Mouse (Mus musculus) hindbrain, embryonic 13.5 days (tissue): ENCODE measurements around the gene Sox13. TPM values are rescaled to one million over a fixed set of nuclear protein-coding genes. Genes with fewer than 3 reads are reported as not detected.
A peak's percentile ranks its signal among the peaks of the same experiment; 100 is the strongest.

Source experiments
- ATAC-seq: fragments of 200-750 bp; cut with Nextera tagmentation; 2 replicates; pipeline ENCODE4 v1.8.0; 2017; ENCODE audit warnings: moderate TSS enrichment; ENCODE audit not compliant: low FRiP score
- H3K27ac ChIP-seq: fragments of 300-500 bp; sonication (generic); 2 replicates; pipeline ENCODE4 v1.5.1; 2015; ENCODE audit warnings: inconsistent platforms, mild to moderate bottlenecking, moderate library complexity
- H3K27me3 ChIP-seq: fragments of 300-500 bp; sonication (generic); 2 replicates; pipeline ENCODE4 v1.6.1; 2015; ENCODE audit warnings: mild to moderate bottlenecking, inconsistent platforms
- H3K36me3 ChIP-seq: fragments of 300-500 bp; sonication (generic); 2 replicates; pipeline ENCODE4 v1.6.1; 2015; ENCODE audit warnings: mild to moderate bottlenecking, inconsistent platforms
- H3K4me1 ChIP-seq: fragments of 300-500 bp; sonication (generic); replicated peaks from 2 replicates; pipeline ENCODE4 v1.6.1; 2015; ENCODE audit warnings: inconsistent platforms
- H3K4me2 ChIP-seq: fragments of 300-500 bp; sonication (generic); 2 replicates; pipeline ENCODE4 v1.6.1; 2015; ENCODE audit warnings: inconsistent platforms, mild to moderate bottlenecking, moderate library complexity
- H3K4me3 ChIP-seq: fragments of 300-500 bp; sonication (generic); 2 replicates; pipeline ENCODE4 v1.5.1; 2015; ENCODE audit warnings: mild to moderate bottlenecking, inconsistent platforms
- H3K9ac ChIP-seq: fragments of 300-500 bp; sonication (generic); 2 replicates; pipeline ENCODE4 v1.6.1; 2015; ENCODE audit warnings: mild to moderate bottlenecking, inconsistent platforms
- H3K9me3 ChIP-seq: fragments of 300-500 bp; sonication (generic); 2 replicates; pipeline ENCODE4 v1.6.1; 2016; ENCODE audit warnings: inconsistent platforms
- WGBS: fragments of 180-500 bp; shearing (Covaris S2); methylation state at CpG from one replicate; pipeline ENCODE4 v1.1.7; 2015; 5-methylcytosine and 5-hydroxymethylcytosine counted together
- polyA plus RNA-seq: library from polyadenylated mRNA; unstranded; fragments of >200 nt; fragmentation: Nextera tagmentation; extraction: Ambion mirVana; gene quantifications from 2 replicates; pipeline ENCODE4 v1.2.1, GENCODE M21; 2015

The Sox13 gene
- polyA plus RNA-seq, 1 experiment from 2014 or later: 8.0 TPM

DNA sequence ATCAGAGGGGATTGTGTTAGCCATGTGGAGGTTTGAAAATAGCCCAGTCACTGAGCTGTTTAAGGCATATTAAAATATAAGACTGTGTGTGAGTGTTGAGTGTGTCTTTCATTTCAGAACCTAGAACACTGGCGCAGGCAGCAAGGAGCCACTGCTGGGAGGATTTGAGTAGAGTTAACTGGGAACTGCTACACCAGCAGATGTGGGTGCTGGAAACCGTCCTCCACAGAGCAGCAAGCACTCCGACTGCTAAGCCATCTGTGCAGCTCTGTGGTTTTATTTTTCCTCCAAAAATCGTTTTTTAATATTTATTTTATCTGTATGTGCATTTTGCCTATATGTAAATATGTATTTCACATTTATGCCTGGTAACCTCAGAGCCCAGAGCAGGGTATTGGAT, 29.5 kb downstream of the Sox13 start:
- H3K9me3 ChIP-seq: no peaks in the 10 kb centered on the region
- 71% methylated on average over 4 of the region's 4 CpGs for WGBS
- no peak overlapping the region for H3K4me3 ChIP-seq
- no peak for ATAC-seq
- no peaks in the 10 kb centered on the region for H3K27me3 ChIP-seq
- no peak overlapping the region for H3K4me2 ChIP-seq
- H3K36me3 ChIP-seq: peaks cover 33% of the 10 kb centered on the region
- H3K4me1 ChIP-seq: peaks cover 24% of the 10 kb centered on the region
- H3K27ac ChIP-seq: no peak overlapping the region
- H3K9ac ChIP-seq: no peak overlapping the region

DNA sequence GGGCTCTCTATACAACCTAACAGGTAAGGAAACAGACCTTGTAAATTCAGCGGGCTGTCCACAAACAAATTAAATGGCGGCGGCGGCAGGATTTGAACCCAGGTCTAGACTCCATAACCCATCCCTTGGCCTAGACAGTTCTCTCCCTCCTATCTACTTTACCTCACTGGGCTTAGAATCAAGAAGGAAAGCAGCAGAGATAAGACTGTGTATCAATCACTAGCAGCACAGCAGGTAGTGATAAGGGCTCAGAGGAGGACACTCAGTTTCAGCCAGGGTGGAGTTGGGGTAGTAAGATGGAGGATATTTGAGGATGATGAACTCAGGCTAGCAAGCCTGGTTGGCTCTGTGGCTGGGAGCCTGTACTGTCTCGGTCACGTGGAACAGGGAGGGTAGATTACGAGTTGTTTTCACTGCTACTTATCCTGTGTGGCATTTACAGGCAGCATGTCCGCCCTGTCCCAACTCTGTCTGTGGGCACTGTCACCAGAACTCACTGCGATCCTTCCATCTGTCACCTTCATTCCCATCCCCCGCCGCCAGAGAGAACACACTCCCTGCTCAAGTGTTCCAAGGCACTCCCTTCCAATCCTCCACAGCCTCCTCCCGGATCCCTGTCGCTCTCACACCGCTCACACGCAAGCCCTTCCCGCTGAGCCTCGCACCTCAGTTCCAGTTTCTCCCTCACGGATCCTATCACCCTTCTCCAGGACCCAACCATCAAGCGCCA, 36.5 kb downstream of the Sox13 start:
- no peaks in the 10 kb centered on the region for H3K9me3 ChIP-seq
- no peak for ATAC-seq
- H3K27me3 ChIP-seq: no peaks in the 10 kb centered on the region
- H3K4me2 ChIP-seq: no peak overlapping the region
- H3K36me3 ChIP-seq: peaks cover 61% of the 10 kb centered on the region
- no peak overlapping the region for H3K27ac ChIP-seq
- WGBS: 73% methylated on average over 19 of the region's 19 CpGs
- peaks cover 15% of the 10 kb centered on the region for H3K4me1 ChIP-seq
- H3K4me3 ChIP-seq: no peak overlapping the region
- peak overlapping the region; percentile 3; the same call in 1 of the 2 replicates for H3K9ac ChIP-seq

DNA sequence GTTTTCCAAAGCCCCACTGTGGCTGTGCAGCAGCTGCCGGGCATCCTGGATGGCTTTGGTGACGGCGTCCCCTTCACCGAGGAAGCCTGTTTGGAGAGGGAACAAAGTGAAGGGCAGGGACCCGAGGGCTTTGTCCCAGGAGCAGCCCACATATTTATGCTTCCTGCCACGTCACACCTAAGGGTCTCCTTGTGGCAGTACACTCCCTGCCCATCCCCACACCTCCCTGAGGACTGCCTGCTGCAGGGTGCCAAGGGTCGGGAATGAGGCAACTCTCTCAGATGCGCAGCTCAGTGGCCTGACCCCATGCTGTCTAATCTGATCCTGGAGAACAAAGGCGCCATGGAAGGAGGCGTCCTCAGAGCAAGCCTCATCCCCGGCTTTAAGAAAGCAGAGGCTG, 38.0 kb downstream of the Sox13 start:
- Histone ChIP-seq H3K36me3 (peaks cover 46% of the 10 kb centered on the region), H3K9ac (peak overlapping the region; percentile 58; the same call in 1 of the 2 replicates), H3K9me3 (no peaks in the 10 kb centered on the region), H3K27ac (peak overlapping the region; percentile 40; the same call in 1 of the 2 replicates), H3K27me3 (no peaks in the 10 kb centered on the region), H3K4me3 (no peak overlapping the region), H3K4me2 (no peak overlapping the region), H3K4me1 (peaks cover 21% of the 10 kb centered on the region)
- 0 out of 2 replicates have a peak, but pooled peaks have one; percentile 6 for ATAC-seq
- 33% methylated on average over 11 of the region's 11 CpGs for WGBS

DNA sequence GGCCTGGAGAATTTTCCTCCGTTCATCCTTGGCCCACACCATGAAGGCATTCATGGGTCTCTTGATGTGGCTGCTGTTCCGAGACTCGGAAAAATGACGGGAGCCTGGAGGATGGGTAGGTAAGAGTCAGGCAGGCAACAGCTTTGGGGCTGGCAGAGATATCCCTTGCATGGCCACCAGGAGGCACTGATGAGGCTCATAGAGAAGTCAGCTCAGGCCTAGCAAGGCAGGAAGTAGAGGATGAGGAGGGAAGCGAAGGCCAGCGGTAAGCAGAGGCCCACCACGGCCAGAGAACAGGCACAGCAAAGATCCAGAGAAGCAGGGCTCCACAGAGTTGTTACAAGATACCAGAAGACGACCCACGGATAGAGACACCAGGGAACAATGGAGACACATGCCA, 38.7 kb downstream of the Sox13 start:
- ATAC-seq: 0 out of 2 replicates have a peak, but pooled peaks have one; percentile 7

DNA sequence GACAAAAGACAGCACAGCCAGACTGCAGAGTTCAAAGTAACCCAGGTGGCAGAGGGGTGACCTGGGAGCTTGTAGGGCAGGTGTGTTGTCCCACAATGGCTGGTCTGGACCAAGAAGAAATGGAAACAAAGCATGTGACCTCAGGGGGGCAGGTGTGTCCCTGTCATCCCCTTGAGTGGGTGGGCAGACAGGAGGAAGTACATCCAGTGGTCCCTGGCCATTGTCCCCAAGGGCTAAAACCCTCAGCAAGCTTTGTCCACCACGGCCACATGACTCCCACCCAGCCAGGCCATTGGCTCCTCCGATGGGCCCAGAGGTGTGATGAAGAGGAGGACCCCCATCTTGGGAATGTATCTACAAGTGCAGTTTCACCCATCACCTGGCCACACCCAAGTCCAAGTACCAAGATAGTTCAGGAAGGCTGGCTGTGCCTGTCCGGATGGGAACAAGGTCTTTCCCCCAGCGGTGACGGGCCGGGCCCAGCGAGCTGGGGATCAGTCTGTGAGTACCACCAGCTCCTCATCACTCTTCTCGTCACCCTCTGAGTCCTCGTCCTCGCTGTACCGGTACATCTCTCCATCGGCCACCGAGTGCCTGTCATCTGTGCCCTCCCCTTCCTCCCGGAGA, 40.9 kb downstream of the Sox13 start:
- peak overlapping the region; percentile 79 for H3K27ac ChIP-seq
- peaks cover 31% of the 10 kb centered on the region for H3K4me1 ChIP-seq
- no peak overlapping the region for H3K4me3 ChIP-seq
- no peak for ATAC-seq
- H3K9me3 ChIP-seq: no peaks in the 10 kb centered on the region
- no peaks in the 10 kb centered on the region for H3K27me3 ChIP-seq
- H3K9ac ChIP-seq: no peak overlapping the region
- peaks cover 24% of the 10 kb centered on the region for H3K36me3 ChIP-seq
- no peak overlapping the region for H3K4me2 ChIP-seq
- 90% methylated on average over 14 of the region's 14 CpGs for WGBS

More for the DNA sequence above, 38.7 kb downstream of the Sox13 start:
- no peaks in the 10 kb centered on the region for H3K27me3 ChIP-seq
- H3K4me2 ChIP-seq: peak overlapping the region; percentile 25; the same call in 1 of the 2 replicates
- peak overlapping the region; percentile 58 for H3K9ac ChIP-seq
- H3K4me3 ChIP-seq: no peak overlapping the region
- 35% methylated on average over 9 of the region's 9 CpGs for WGBS
- no peaks in the 10 kb centered on the region for H3K9me3 ChIP-seq
- peak overlapping the region; percentile 40; the same call in 1 of the 2 replicates for H3K27ac ChIP-seq
- H3K36me3 ChIP-seq: peaks cover 39% of the 10 kb centered on the region
- H3K4me1 ChIP-seq: peaks cover 21% of the 10 kb centered on the region

- Histone ChIP-seq H3K4me2 (no peak overlapping the region), H3K36me3 (peaks cover 24% of the 10 kb centered on the region), H3K9ac (peak overlapping the region; percentile 46; the same call in 1 of the 2 replicates), H3K9me3 (no peaks in the 10 kb centered on the region), H3K27me3 (no peaks in the 10 kb centered on the region), H3K27ac (peak overlapping the region; percentile 79), H3K4me1 (peaks cover 31% of the 10 kb centered on the region), H3K4me3 (no peak overlapping the region)
- no peak for ATAC-seq
- 31% methylated on average over 12 of the region's 12 CpGs for WGBS
Measured at GRCm38 (mm10) chr1:133382552-133383155, 41.5 kb downstream of the Sox13 start.

GRCm38 (mm10) chr1:133382008-133382407, 42.2 kb downstream of the Sox13 start:
- Histone ChIP-seq H3K27ac (peak overlapping the region; percentile 79), H3K4me3 (no peak overlapping the region), H3K27me3 (no peaks in the 10 kb centered on the region), H3K4me1 (peaks cover 31% of the 10 kb centered on the region), H3K9ac (no peak overlapping the region), H3K9me3 (no peaks in the 10 kb centered on the region), H3K4me2 (no peak overlapping the region), H3K36me3 (peaks cover 26% of the 10 kb centered on the region)
- ATAC-seq: 0 out of 2 replicates have a peak, but pooled peaks have one; percentile 12
- 8% methylated on average over 9 of the region's 9 CpGs for WGBS

DNA sequence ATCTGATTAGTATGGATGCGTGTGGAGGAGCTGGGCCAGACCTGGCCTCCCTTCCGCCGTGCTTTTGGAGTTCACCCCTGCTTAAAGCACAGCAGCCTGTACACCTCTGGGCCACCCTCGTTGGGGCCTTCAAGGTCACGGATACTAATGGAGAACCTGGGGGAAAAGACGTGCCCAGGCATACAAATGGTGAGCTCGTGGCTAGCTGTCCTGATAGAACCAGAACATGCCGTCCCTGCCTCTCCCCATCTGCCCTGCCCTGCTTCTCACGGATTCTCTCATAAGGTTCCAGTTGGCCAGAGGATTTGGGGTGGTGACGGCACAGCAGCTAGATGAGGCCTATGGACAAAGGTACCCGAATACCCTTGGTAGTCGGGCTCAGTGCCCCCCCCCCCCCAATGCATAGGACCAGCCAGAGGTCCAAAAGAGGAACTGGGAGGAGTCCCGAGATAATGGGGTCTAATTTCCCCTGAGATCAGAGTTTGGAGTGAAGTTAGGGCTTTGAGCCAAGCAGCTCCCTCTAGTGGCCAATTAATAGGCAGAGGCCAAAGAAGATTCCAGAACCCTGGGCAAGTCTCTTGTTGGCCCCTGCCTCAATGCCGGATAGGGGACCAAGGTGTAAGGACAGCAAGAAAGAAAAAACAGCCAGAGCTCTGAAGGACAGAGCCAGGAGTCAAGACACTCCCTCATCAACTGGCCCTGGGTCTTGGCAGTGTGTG, 43.7 kb downstream of the Sox13 start:
- no peak overlapping the region for H3K27ac ChIP-seq
- ATAC-seq: no peak

DNA sequence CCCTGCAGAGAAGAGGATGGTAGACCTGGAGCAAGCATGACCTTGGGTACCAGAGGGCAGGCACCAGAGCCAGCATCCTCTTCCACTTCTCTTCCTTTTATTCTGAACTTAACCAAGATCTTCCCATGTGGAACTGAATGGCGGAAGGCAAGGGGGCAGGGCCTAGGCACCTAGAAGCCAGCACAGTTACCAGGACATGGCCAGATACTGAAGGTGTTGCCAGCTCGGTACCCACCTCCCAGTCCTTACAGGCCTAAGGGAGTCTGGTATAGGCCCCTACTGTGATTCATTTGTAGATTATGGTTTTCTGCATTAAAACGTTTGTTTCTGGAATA, 44.2 kb downstream of the Sox13 start:
- Histone ChIP-seq H3K27me3 (no peaks in the 10 kb centered on the region), H3K9ac (no peak overlapping the region), H3K4me3 (no peak overlapping the region), H3K9me3 (no peaks in the 10 kb centered on the region), H3K4me1 (peaks cover 25% of the 10 kb centered on the region), H3K27ac (no peak overlapping the region), H3K4me2 (no peak overlapping the region), H3K36me3 (peaks cover 23% of the 10 kb centered on the region)
- ATAC-seq: no peak
- WGBS: 73% methylated on average over 3 of the region's 3 CpGs

More for the DNA sequence above, 43.7 kb downstream of the Sox13 start:
- Histone ChIP-seq H3K36me3 (peaks cover 26% of the 10 kb centered on the region), H3K27me3 (no peaks in the 10 kb centered on the region), H3K9ac (no peak overlapping the region), H3K4me3 (no peak overlapping the region), H3K4me1 (peaks cover 24% of the 10 kb centered on the region), H3K9me3 (no peaks in the 10 kb centered on the region), H3K4me2 (no peak overlapping the region)
- WGBS: 70% methylated on average over 14 of the region's 14 CpGs

DNA sequence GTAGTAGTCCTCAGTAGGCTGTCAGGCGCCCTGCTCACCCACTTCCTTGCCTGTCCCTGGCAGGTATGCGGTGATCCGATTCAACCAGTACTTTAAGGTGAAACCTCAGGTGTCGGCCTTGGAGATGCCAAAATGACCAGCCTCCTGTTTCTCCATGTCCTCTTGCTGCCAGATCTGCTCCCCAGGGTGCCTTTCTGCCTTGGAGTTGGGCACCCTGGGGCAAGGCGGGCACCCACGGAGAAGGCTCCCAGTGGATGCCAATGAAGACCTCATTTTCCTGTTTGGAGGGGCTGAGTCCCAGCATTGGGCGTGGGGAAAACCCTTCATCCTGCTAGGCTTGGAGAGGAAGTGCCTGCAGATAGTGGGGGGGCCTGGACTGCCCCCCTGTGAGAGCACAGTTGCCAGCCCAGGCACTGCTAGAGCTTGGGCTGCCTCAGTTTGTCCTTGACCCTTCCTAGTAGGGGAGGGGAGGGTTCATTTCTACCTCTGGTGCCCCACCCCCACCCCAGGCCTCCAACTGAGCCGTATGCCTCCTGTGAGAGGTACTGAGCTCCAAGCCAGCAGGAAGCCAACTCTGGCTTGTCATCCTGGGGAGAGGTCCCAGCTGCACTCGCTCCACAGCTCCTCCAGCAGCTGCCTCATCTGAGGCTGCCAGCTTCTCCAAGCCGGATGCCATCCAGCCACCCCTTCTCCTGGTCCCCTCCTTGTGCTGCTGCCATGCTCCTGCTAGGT, 44.8 kb downstream of the Sox13 start:
- H3K36me3 ChIP-seq: peaks cover 18% of the 10 kb centered on the region; the same call in 1 of the 2 replicates
- H3K4me2 ChIP-seq: no peak overlapping the region
- no peak overlapping the region for H3K9ac ChIP-seq
- H3K4me3 ChIP-seq: no peak overlapping the region
- ATAC-seq: no peak
- H3K9me3 ChIP-seq: no peaks in the 10 kb centered on the region
- H3K27me3 ChIP-seq: no peaks in the 10 kb centered on the region
- H3K4me1 ChIP-seq: peaks cover 25% of the 10 kb centered on the region
- H3K27ac ChIP-seq: no peak overlapping the region; the same call in 1 of the 2 replicates
- 61% methylated on average over 10 of the region's 10 CpGs for WGBS

DNA sequence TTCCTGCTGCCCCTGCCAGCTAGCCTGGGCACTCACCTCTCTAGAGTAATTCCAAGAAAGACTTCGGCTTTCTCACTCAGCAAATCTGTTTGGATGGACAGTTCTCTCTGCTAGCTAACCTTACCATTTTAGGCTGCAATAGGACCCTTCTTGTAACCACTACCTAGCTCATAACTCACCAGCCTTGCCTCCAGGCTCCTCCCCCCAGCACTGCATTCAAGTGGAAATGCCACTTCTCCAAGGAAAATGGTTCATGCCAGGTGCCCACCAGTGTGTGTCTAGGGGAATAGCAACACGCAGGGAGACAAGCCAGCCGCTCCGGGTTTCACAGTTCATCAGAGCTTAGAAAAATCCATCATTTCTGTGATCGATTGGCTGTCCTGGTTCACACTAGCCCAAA, 46.6 kb downstream of the Sox13 start:
- WGBS: 85% methylated on average over 5 of the region's 5 CpGs
- H3K4me2 ChIP-seq: no peak overlapping the region
- H3K27ac ChIP-seq: no peak overlapping the region
- H3K9me3 ChIP-seq: no peaks in the 10 kb centered on the region
- no peak overlapping the region for H3K9ac ChIP-seq
- H3K4me3 ChIP-seq: no peak overlapping the region
- ATAC-seq: no peak
- 0 out of 2 replicates have a peak, but pooled peaks cover 3% of the 10 kb centered on the region for H3K36me3 ChIP-seq
- peaks cover 23% of the 10 kb centered on the region for H3K4me1 ChIP-seq
- no peaks in the 10 kb centered on the region for H3K27me3 ChIP-seq
